Mouse (Mus musculus) v-Abl transformed pro-B cells (cell line): ENCODE results near the gene Trmt10c.
"Not testable (repeated sequence)": the region's sequence is repeated elsewhere in the genome, so short reads cannot be mapped to it uniquely, and the experiment has no call there.

Source experiments
- in situ Hi-C, 2 experiments: fragments of 400-800 bp; cut with MboI; formaldehyde crosslinking; loops; one replicate each; pipeline ENCODE4 v1.15.1; 2025; ENCODE audit not compliant: unreplicated experiment in 2 of 2

Gene Trmt10c

GRCm38 (mm10) chr16:56055911-56056310 lies 18.3 kb upstream of the Trmt10c start:
- in situ Hi-C loops, result no loop called here

GRCm38 (mm10) chr16:56048038-56048437 lies 10.4 kb upstream of the Trmt10c start, which contains the start of gene Senp7:
Gene Senp7 (plus strand): TSS chr16:56048338.
- in situ Hi-C loops, result not testable (repeated sequence)

- in situ Hi-C loops, result no loop called here
Observed at GRCm38 (mm10) chr16:56038090-56038489, 471 bp upstream of the Trmt10c start.

GRCm38 (mm10) chr16:56036501-56036900 lies 1.1 kb downstream of the Trmt10c start:
- in situ Hi-C loops, result no loop called here

GRCm38 (mm10) chr16:56034566-56034965 lies 3.1 kb downstream of the Trmt10c start:
- in situ Hi-C loops, result loop anchor here (5.0 kb wide), 2 partner anchors 33 to 62 kb away; partner anchors contain the start of gene Zbtb11 (in 1 of the 2)

- in situ Hi-C loops, result loop anchor here (5.0 kb wide), 2 partner anchors 38 to 57 kb away; partner anchors contain the start of gene Zbtb11 (in 2 of the 2)
Observed at GRCm38 (mm10) chr16:56029661-56030082, 7.9 kb downstream of the Trmt10c start, which contains the start of gene Pcnp. Gene Pcnp (minus strand): TSS chr16:56029739.

GRCm38 (mm10) chr16:56028722-56029551 lies 8.7 kb downstream of the Trmt10c start:
- in situ Hi-C loops, result loop anchor here (5.0 kb wide), 2 partner anchors 38 to 57 kb away; partner anchors contain the start of gene Zbtb11 (in 1 of the 2)

GRCm38 (mm10) chr16:56027854-56028629 lies 9.6 kb downstream of the Trmt10c start:
- in situ Hi-C loops, result loop anchor here (5.0 kb wide), 2 partner anchors 39 to 56 kb away; partner anchors contain the start of gene Zbtb11 (in 1 of the 2)

- in situ Hi-C loops, result no loop called here
Observed at GRCm38 (mm10) chr16:56019660-56020059, 18.0 kb downstream of the Trmt10c start.

GRCm38 (mm10) chr16:56014076-56014475 lies 23.5 kb downstream of the Trmt10c start:
- in situ Hi-C loops, result no loop called here

- in situ Hi-C loops, result no loop called here
Observed at GRCm38 (mm10) chr16:56012789-56013743, 24.6 kb downstream of the Trmt10c start.

GRCm38 (mm10) chr16:56008862-56009261 lies 28.8 kb downstream of the Trmt10c start:
- in situ Hi-C loops, result no loop called here

- in situ Hi-C loops, result no loop called here
Observed at GRCm38 (mm10) chr16:56006798-56007197, 30.8 kb downstream of the Trmt10c start.

- in situ Hi-C loops, result no loop called here
Observed at GRCm38 (mm10) chr16:55994235-55994634, 43.4 kb downstream of the Trmt10c start.

GRCm38 (mm10) chr16:55990311-55990710 lies 47.3 kb downstream of the Trmt10c start:
- in situ Hi-C loops, result no loop called here

- in situ Hi-C loops, result no loop called here
Observed at GRCm38 (mm10) chr16:55986001-55986400, 51.6 kb downstream of the Trmt10c start.
